Mouse (Mus musculus): ENCODE results near the gene Iscu. TPM values are rescaled to one million over a fixed set of nuclear protein-coding genes. Genes with fewer than 3 reads are reported as not detected.

The Iscu gene
- polyA plus RNA-seq, 1 experiment from 2014 or later, result 166 TPM

- Histone ChIP-seq H3K27me3 (ENCODE audit: control insufficient read depth, insufficient read depth, low read length) (no peaks in the 10 kb centered on the region; the same call in 1 of the 2 replicates), H3K9me3 (ENCODE audit: control insufficient read depth, low read length) (no peaks in the 10 kb centered on the region), H3K4me3 (ENCODE audit: low read depth, low read length) (no peak overlapping the region; the same call in 1 of the 2 replicates), H3K4me2 (replicated peaks; ENCODE audit: low read depth) (peak overlapping the region; percentile 45), H3K9ac (ENCODE audit: low read length) (peak overlapping the region; percentile 23; the same call in 1 of the 2 replicates), H3K27ac (replicated peaks) (peak overlapping the region; percentile 40; the same call in 1 of the 2 replicates), H3K36me3 (ENCODE audit: control insufficient read depth, insufficient read depth, low read length) (no peaks in the 10 kb centered on the region), H3K4me1 (replicated peaks; ENCODE audit: control insufficient read depth, insufficient read depth) (no peaks in the 10 kb centered on the region)
- DNase-seq (ENCODE audit: low spot score) (no peak), ATAC-seq (ENCODE audit: low FRiP score, low TSS enrichment) (peak; percentile 25; the same call in 1 of the 2 replicates)
- no peak for TF ChIP-seq EP300 (optimal IDR thresholded peaks at IDR 0.05)
- TF ChIP-seq CTCF (IDR thresholded peaks at IDR 0.05; ENCODE audit: low read depth), result no peak
- 6% methylated on average over 13 of the region's 13 CpGs for WGBS
Measured at GRCm38 (mm10) chr5:113796401-113797148, 24.0 kb downstream of the Iscu start.

- Histone ChIP-seq H3K4me1 (replicated peaks; ENCODE audit: control insufficient read depth, insufficient read depth) (no peaks in the 10 kb centered on the region), H3K4me3 (ENCODE audit: low read depth, low read length) (peak overlapping the region; percentile 8; the same call in 1 of the 2 replicates), H3K9ac (ENCODE audit: low read length) (peak overlapping the region; percentile 23; the same call in 1 of the 2 replicates), H3K27me3 (ENCODE audit: control insufficient read depth, insufficient read depth, low read length) (no peaks in the 10 kb centered on the region; the same call in 1 of the 2 replicates), H3K27ac (replicated peaks) (peak overlapping the region; percentile 40; the same call in 1 of the 2 replicates), H3K4me2 (replicated peaks; ENCODE audit: low read depth) (peak overlapping the region; percentile 45), H3K36me3 (ENCODE audit: control insufficient read depth, insufficient read depth, low read length) (no peaks in the 10 kb centered on the region), H3K9me3 (ENCODE audit: control insufficient read depth, low read length) (no peaks in the 10 kb centered on the region)
- DNase-seq (ENCODE audit: low spot score), result no peak
- TF ChIP-seq CTCF (IDR thresholded peaks at IDR 0.05; ENCODE audit: low read depth) (no peak), EP300 (optimal IDR thresholded peaks at IDR 0.05) (no peak)
- WGBS, result 22% methylated on average over 19 of the region's 19 CpGs
- ATAC-seq (ENCODE audit: low FRiP score, low TSS enrichment), result no peak
Measured at GRCm38 (mm10) chr5:113797149-113797882, 24.8 kb downstream of the Iscu start.

DNA sequence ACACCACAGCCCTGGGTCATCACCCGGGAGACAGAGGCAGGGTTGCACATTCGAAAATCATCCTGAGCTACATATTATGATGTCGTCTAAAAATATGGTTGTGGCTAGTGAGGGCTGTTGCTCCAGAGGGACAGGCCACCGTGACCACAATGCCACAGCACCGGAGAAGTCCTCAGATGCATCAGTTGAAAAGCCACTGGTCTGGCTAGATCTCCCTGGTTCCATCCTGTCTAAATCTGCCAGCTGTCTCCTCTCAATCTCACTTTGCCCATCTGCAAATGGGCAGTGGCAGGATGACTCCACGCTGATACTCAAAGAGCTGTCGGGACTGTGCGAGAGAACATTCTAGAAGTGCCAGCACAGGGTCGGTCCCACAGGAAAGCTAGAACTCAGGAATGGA lies 26.0 kb downstream of the Iscu start:
- 64% methylated on average over 9 of the region's 9 CpGs for WGBS
- H3K9ac ChIP-seq (ENCODE audit: low read length), result no peak overlapping the region

DNA sequence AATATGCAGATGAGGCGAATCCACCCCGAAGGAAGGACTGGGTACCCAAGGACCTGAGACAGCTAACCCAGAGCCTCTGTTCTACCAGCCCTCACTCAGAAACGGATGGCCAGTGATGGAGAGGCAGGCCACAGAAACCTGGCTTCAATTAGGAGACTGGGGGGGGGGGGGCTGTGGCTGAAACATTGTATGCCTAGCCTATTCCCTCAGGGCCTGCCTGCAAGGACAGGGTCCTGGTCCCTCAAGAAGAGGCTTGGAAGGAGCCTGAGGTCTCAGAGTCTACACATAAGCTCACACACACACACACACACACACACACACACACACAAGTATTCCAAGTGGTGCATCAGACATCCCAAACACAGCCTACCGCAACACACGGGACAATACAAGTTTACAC lies 27.1 kb downstream of the Iscu start:
- H3K4me3 ChIP-seq (ENCODE audit: low read depth, low read length), result peak overlapping the region; percentile 40
- ATAC-seq (ENCODE audit: low FRiP score, low TSS enrichment) (no peak), DNase-seq (ENCODE audit: low spot score) (no peak)
- no peaks in the 10 kb centered on the region for H3K36me3 ChIP-seq (ENCODE audit: control insufficient read depth, insufficient read depth, low read length)
- H3K4me2 ChIP-seq (replicated peaks; ENCODE audit: low read depth), result peak overlapping the region; percentile 45
- H3K27me3 ChIP-seq (ENCODE audit: control insufficient read depth, insufficient read depth, low read length), result no peaks in the 10 kb centered on the region; the same call in 1 of the 2 replicates
- TF ChIP-seq CTCF (IDR thresholded peaks at IDR 0.05; ENCODE audit: low read depth) (no peak), EP300 (optimal IDR thresholded peaks at IDR 0.05) (no peak)
- 43% methylated on average over 5 of the region's 5 CpGs for WGBS
- no peaks in the 10 kb centered on the region for H3K4me1 ChIP-seq (replicated peaks; ENCODE audit: control insufficient read depth, insufficient read depth)
- H3K27ac ChIP-seq (replicated peaks), result peak overlapping the region; percentile 63; the same call in 1 of the 2 replicates
- no peaks in the 10 kb centered on the region for H3K9me3 ChIP-seq (ENCODE audit: control insufficient read depth, low read length)
- peak overlapping the region; percentile 43 for H3K9ac ChIP-seq (ENCODE audit: low read length)

More for the DNA sequence above, 26.0 kb downstream of the Iscu start:
- H3K9me3 ChIP-seq (ENCODE audit: control insufficient read depth, low read length), result no peaks in the 10 kb centered on the region
- H3K4me2 ChIP-seq (replicated peaks; ENCODE audit: low read depth), result peak overlapping the region; percentile 45
- H3K4me1 ChIP-seq (replicated peaks; ENCODE audit: control insufficient read depth, insufficient read depth), result no peaks in the 10 kb centered on the region
- no peaks in the 10 kb centered on the region for H3K36me3 ChIP-seq (ENCODE audit: control insufficient read depth, insufficient read depth, low read length)
- no peak overlapping the region for H3K27ac ChIP-seq (replicated peaks)
- no peaks in the 10 kb centered on the region; the same call in 1 of the 2 replicates for H3K27me3 ChIP-seq (ENCODE audit: control insufficient read depth, insufficient read depth, low read length)
- ATAC-seq (ENCODE audit: low FRiP score, low TSS enrichment), result no peak
- DNase-seq (ENCODE audit: low spot score), result no peak
- H3K4me3 ChIP-seq (ENCODE audit: low read depth, low read length), result peak overlapping the region; percentile 40
- no peak for TF ChIP-seq EP300 (optimal IDR thresholded peaks at IDR 0.05)
- no peak for TF ChIP-seq CTCF (IDR thresholded peaks at IDR 0.05; ENCODE audit: low read depth)

GRCm38 (mm10) chr5:113800280-113800679 lies 27.7 kb downstream of the Iscu start, which contains the start of gene Tmem119:
Gene Tmem119, minus strand, starts transcription at chr5:113800516.
- Histone ChIP-seq H3K4me2 (replicated peaks; ENCODE audit: low read depth) (peak within 1 kb of the TSS; percentile 45), H3K27me3 (ENCODE audit: control insufficient read depth, insufficient read depth, low read length) (no peaks in the 10 kb centered on the region; the same call in 1 of the 2 replicates), H3K4me1 (replicated peaks; ENCODE audit: control insufficient read depth, insufficient read depth) (no peaks in the 10 kb centered on the region), H3K36me3 (ENCODE audit: control insufficient read depth, insufficient read depth, low read length) (no peaks in the 10 kb centered on the region), H3K4me3 (ENCODE audit: low read depth, low read length) (peak within 1 kb of the TSS; percentile 40), H3K9ac (ENCODE audit: low read length) (peak within 1 kb of the TSS; percentile 43), H3K9me3 (ENCODE audit: control insufficient read depth, low read length) (no peaks in the 10 kb centered on the region), H3K27ac (replicated peaks) (peak within 1 kb of the TSS; percentile 63; the same call in 1 of the 2 replicates)
- WGBS, result 2% methylated on average over 11 of the region's 11 CpGs
- peak; percentile 86 for ATAC-seq (ENCODE audit: low FRiP score, low TSS enrichment)
- peak; percentile 56 for DNase-seq (ENCODE audit: low spot score)
- TF ChIP-seq CTCF (IDR thresholded peaks at IDR 0.05; ENCODE audit: low read depth), result no peak
- TF ChIP-seq EP300 (optimal IDR thresholded peaks at IDR 0.05), result no peak

All from stomach, postnatal 0 days (tissue).